Mouse (Mus musculus): Measurements from ENCODE around the gene Cwc15.

Gene Cwc15

DNA sequence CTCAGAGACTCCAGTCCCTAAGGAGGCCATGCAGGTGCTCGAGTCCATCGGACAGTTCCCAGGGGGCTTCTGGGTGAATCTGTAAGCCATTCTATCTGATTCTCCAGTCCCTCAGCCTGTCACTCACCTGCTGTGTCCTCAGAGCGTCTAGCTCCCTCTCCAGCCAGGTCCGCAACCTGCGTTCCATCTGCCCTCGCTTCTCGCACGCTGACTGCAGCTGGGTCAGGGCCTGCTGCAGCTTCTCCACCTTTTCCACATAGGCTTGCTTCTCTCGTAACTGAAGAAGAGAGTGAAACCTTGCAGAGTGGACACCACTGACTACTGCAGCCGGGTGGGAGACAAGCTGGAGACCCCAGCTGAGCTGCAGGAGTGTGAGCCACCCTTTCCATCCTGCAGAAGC lies 57.9 kb downstream of the Cwc15 start:
- DNase-seq: no peak

DNA sequence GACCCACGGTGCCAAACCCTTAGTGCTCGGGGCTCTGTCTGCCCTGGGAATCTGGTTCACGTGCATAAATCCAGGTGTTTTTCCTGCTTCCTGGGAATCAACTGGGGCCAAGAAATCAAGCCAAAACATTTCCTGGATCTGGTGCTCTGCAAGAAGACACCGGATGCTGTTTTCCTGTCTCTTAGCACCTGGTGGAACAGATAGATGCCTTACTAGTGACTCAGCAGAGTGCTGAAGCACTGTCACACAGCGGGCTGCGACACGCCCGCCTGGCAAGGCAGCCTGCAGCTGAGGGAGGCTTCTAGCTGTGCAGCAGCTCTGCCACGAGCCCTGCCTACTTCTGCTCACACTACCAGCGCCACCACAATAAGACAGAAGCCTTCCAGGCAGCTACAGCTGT lies 59.0 kb downstream of the Cwc15 start:
- peak; percentile 11 for DNase-seq

DNA sequence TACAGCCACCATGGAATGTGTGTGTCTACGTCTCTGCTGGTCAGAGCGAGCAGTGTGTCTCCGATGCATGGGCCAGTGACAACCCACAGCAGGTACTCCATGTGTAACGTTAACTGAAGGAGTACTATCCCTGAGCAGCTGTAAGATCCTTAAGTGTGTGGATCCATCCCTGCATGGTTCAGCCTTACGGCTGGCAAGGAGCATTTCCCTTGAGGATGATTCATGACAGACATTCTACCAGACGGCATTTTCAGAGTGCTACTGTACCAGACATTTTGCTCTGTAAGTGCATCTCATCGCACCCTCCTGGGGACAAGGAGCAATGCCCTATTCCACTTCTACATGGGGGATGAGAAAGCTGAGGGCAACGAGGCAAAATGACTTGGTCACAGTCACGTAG lies 59.6 kb downstream of the Cwc15 start:
- no peak for DNase-seq

Measured in kidney, adult 11 months (tissue).